Mouse (Mus musculus) megakaryocyte, embryonic 14.5 days (primary cell): ENCODE results near the gene 4930516K23Rik. TPM values are rescaled to one million over a fixed set of nuclear protein-coding genes. Genes with fewer than 3 reads are reported as not detected.

Experiments used
- H3K27me3 ChIP-seq: replicated peaks from 2 replicates; pipeline ENCODE3; 2012; ENCODE audit warnings: inconsistent platforms
- H3K36me3 ChIP-seq: replicated peaks from 2 replicates; pipeline ENCODE3; 2012; ENCODE audit warnings: low read length, inconsistent platforms, mixed read lengths
- H3K4me1 ChIP-seq: 2 replicates; pipeline ENCODE4 v1.6.1; 2012; ENCODE audit warnings: inconsistent platforms
- H3K4me3 ChIP-seq: replicated peaks from 2 replicates; pipeline ENCODE3; 2012; ENCODE audit warnings: moderate library complexity, mild to moderate bottlenecking, inconsistent platforms
- H3K9me3 ChIP-seq: 2 replicates; pipeline ENCODE4 v1.6.1; 2012; ENCODE audit warnings: inconsistent platforms
- FLI1 ChIP-seq: IDR thresholded peaks from 2 replicates; pipeline ENCODE4 v1.6.1; 2012; ENCODE audit warnings: low read length, inconsistent platforms, mixed read lengths
- GATA1 ChIP-seq: IDR thresholded peaks from 3 replicates; pipeline ENCODE4 v1.6.1; 2012; ENCODE audit warnings: mixed read lengths, low read length, inconsistent platforms, borderline replicate concordance
- polyA plus RNA-seq: library from polyadenylated mRNA; stranded (reverse); fragments of >175 nt; gene quantifications from 2 replicates; pipeline ENCODE4 v1.2.3, GENCODE M21; 2012; ENCODE audit warnings: low replicate concordance; ENCODE audit not compliant: insufficient read depth

Gene 4930516K23Rik
- polyA plus RNA-seq, 1 experiment: 0.04 TPM

GRCm38 (mm10) chr7:104025473-104025872 lies 35.8 kb downstream of the 4930516K23Rik start, which contains the start of gene Olfr640:
TSS of gene Olfr640 (minus strand) at chr7:104025573.
- H3K27me3 ChIP-seq: no peaks in the 10 kb centered on the region
- no peaks in the 10 kb centered on the region for H3K36me3 ChIP-seq
- no peaks in the 10 kb centered on the region for H3K4me1 ChIP-seq
- H3K9me3 ChIP-seq: no peaks in the 10 kb centered on the region
- TF ChIP-seq FLI1 (no peak), GATA1 (no peak)
- no peak within 1 kb of the TSS for H3K4me3 ChIP-seq

- no peaks in the 10 kb centered on the region for H3K9me3 ChIP-seq
Observed at GRCm38 (mm10) chr7:104021651-104022050, 39.6 kb downstream of the 4930516K23Rik start.

GRCm38 (mm10) chr7:104018953-104019352 lies 42.3 kb downstream of the 4930516K23Rik start:
- Histone ChIP-seq H3K9me3 (no peaks in the 10 kb centered on the region), H3K4me3 (no peak overlapping the region), H3K36me3 (no peaks in the 10 kb centered on the region), H3K27me3 (no peaks in the 10 kb centered on the region), H3K4me1 (no peaks in the 10 kb centered on the region)
- TF ChIP-seq FLI1: no peak
- TF ChIP-seq GATA1: no peak

More at GRCm38 (mm10) chr7:104021651-104022050, 39.6 kb downstream of the 4930516K23Rik start:
- no peaks in the 10 kb centered on the region for H3K27me3 ChIP-seq
- H3K36me3 ChIP-seq: no peaks in the 10 kb centered on the region
- H3K4me3 ChIP-seq: no peak overlapping the region
- TF ChIP-seq GATA1: no peak
- TF ChIP-seq FLI1: no peak
- no peaks in the 10 kb centered on the region for H3K4me1 ChIP-seq

- no peaks in the 10 kb centered on the region for H3K4me1 ChIP-seq
- no peaks in the 10 kb centered on the region for H3K9me3 ChIP-seq
- no peaks in the 10 kb centered on the region for H3K27me3 ChIP-seq
- H3K36me3 ChIP-seq: no peaks in the 10 kb centered on the region
- H3K4me3 ChIP-seq: no peak within 1 kb of the TSS
- no peak for TF ChIP-seq GATA1
Observed at GRCm38 (mm10) chr7:104017203-104017602, 44.0 kb downstream of the 4930516K23Rik start, which contains the start of gene Olfr639. TSS of gene Olfr639 (minus strand) at chr7:104017303.

Other genes with a start within 250 kb of the 4930516K23Rik start
- gene Hbb-bt, start 247.4 kb downstream of the 4930516K23Rik start, polyA plus RNA-seq: 492 and 1,761 TPM in 2 replicates
- 423 and 663 TPM in 2 replicates for gene Hbb-bs, start 233.3 kb downstream of the 4930516K23Rik start, polyA plus RNA-seq
- gene Hbb-bh2, start 220.9 kb downstream of the 4930516K23Rik start, polyA plus RNA-seq: not detected in 2 replicates
- not detected in 2 replicates for gene Hbb-bh1, start 218.3 kb downstream of the 4930516K23Rik start, polyA plus RNA-seq
- gene Hbb-y, start 208.2 kb downstream of the 4930516K23Rik start, polyA plus RNA-seq: 3.6 TPM in 1 of 2 replicates, not detected in the other
- not detected in 2 replicates for gene Olfr66, start 175.2 kb downstream of the 4930516K23Rik start, polyA plus RNA-seq
- gene Olfr64, start 167.0 kb downstream of the 4930516K23Rik start, polyA plus RNA-seq: not detected in 2 replicates
- gene Olfr65, start 158.0 kb downstream of the 4930516K23Rik start, polyA plus RNA-seq: not detected in 2 replicates
- gene Olfr631, start 132.6 kb downstream of the 4930516K23Rik start, polyA plus RNA-seq: not detected in 2 replicates
- gene Olfr632, start 127.1 kb downstream of the 4930516K23Rik start, polyA plus RNA-seq: not detected in 2 replicates
- not detected in 2 replicates for gene Olfr633, start 117.0 kb downstream of the 4930516K23Rik start, polyA plus RNA-seq
- not detected in 2 replicates for gene Olfr635, start 90.3 kb downstream of the 4930516K23Rik start, polyA plus RNA-seq
- not detected in 2 replicates for gene Olfr638, start 62.7 kb downstream of the 4930516K23Rik start, polyA plus RNA-seq
- not detected in 2 replicates for gene Olfr639, start 44.1 kb downstream of the 4930516K23Rik start, polyA plus RNA-seq
- not detected in 2 replicates for gene Olfr640, start 35.9 kb downstream of the 4930516K23Rik start, polyA plus RNA-seq
- not detected in 2 replicates for gene Olfr641, start 26.0 kb downstream of the 4930516K23Rik start, polyA plus RNA-seq
- gene Olfr642, start 8.8 kb downstream of the 4930516K23Rik start, polyA plus RNA-seq: not detected in 2 replicates
- not detected in 2 replicates for gene Olfr644, start 10.4 kb upstream of the 4930516K23Rik start, polyA plus RNA-seq
- gene Olfr645, start 24.0 kb upstream of the 4930516K23Rik start, polyA plus RNA-seq: not detected in 2 replicates
- gene Olfr646, start 43.4 kb upstream of the 4930516K23Rik start, polyA plus RNA-seq: 0.13 TPM in 1 of 2 replicates, not detected in the other
- gene Ubqln5, start 68.4 kb upstream of the 4930516K23Rik start, polyA plus RNA-seq: not detected in 2 replicates
- not detected in 2 replicates for gene Olfr643, start 76.0 kb upstream of the 4930516K23Rik start, polyA plus RNA-seq
- not detected in 2 replicates for gene Ubqln3, start 81.8 kb upstream of the 4930516K23Rik start, polyA plus RNA-seq
- 0.06 TPM in 1 of 2 replicates, not detected in the other for gene Ubqlnl, start 89.1 kb upstream of the 4930516K23Rik start, polyA plus RNA-seq
- gene Olfm5, start 103.4 kb upstream of the 4930516K23Rik start, polyA plus RNA-seq: not detected in 2 replicates
- gene Olfr648, start 121.9 kb upstream of the 4930516K23Rik start, polyA plus RNA-seq: not detected in 2 replicates
- not detected in 2 replicates for gene Olfr649, start 134.5 kb upstream of the 4930516K23Rik start, polyA plus RNA-seq
- 0.39 and 1.5 TPM in 2 replicates for gene Trim6, start 157.3 kb upstream of the 4930516K23Rik start, polyA plus RNA-seq
- 0.30 TPM in 1 of 2 replicates, not detected in the other for gene Trim34a, start 183.0 kb upstream of the 4930516K23Rik start, polyA plus RNA-seq
- 0.08 TPM in 1 of 2 replicates, not detected in the other for gene Trim5, start 226.6 kb upstream of the 4930516K23Rik start, polyA plus RNA-seq